Mouse (Mus musculus) testis, adult 2 months (tissue): ENCODE results near the gene Abtb2.

Experiments used
- CTCF ChIP-seq: fragments of 200-500 bp; IDR thresholded peaks from 2 replicates; pipeline ENCODE4 v1.5.1; 2012; ENCODE audit warnings: low read depth, mild to moderate bottlenecking, inconsistent platforms, low read length, moderate library complexity; ENCODE audit not compliant: control insufficient read depth, insufficient read depth, insufficient replicate concordance
- POLR2A ChIP-seq: fragments of 200-500 bp; IDR thresholded peaks from 2 replicates; pipeline ENCODE4 v1.6.1; 2012; ENCODE audit warnings: low read depth, mild to moderate bottlenecking, inconsistent platforms, low read length, moderate library complexity; ENCODE audit not compliant: control insufficient read depth

DNA sequence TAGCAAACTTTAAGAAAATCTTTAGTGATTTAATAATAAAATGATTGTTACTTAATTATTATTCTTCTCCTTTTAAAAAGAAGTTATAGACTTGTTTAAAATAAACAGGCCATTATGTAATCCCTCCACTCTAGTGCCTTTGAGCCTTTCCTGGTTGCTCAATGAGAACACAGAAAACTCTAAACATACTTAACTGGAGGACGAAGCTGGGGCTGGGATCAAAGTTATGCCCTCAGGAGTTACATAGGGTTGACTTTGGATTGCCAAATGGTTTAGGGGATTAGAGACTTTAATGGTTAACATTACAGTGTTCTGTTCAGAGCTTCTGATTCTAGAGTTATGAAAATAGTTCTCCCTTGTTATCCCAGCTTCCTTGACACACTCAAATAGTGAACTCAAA, 49.6 kb upstream of the Abtb2 start:
- TF ChIP-seq CTCF (no peak), POLR2A (no peak)
